Mouse (Mus musculus): Measurements from ENCODE around the gene Acot7. TPM values are rescaled to one million over a fixed set of nuclear protein-coding genes. Genes with fewer than 3 reads are reported as not detected.

The Acot7 gene
- total RNA-seq, 2 experiments from 2014 or later = 308 to 337 TPM

- no peak for DNase-seq (ENCODE audit: low spot score in 2 of 2)
Measured at GRCm38 (mm10) chr4:152173956-152174355, 4.0 kb upstream of the Acot7 start.

GRCm38 (mm10) chr4:152176638-152177037 lies 1.3 kb upstream of the Acot7 start:
- intact Hi-C loops (cut with DNase I) = loop anchor here (2.0 to 10.0 kb wide), 3 partner anchors 108 to 301 kb away; partner anchors contain the start of genes Kcnab2 and Nphp4
- no peak for DNase-seq (ENCODE audit: low spot score in 2 of 2)

More at GRCm38 (mm10) chr4:152173956-152174355, 4.0 kb upstream of the Acot7 start:
- intact Hi-C loops (cut with DNase I) = loop anchor here (1.0 to 10.0 kb wide), 2 partner anchors 38 to 111 kb away; no protein-coding TSS in a partner anchor

- intact Hi-C loops (cut with DNase I) = loop anchor here (2.0 to 10.0 kb wide), 3 partner anchors 108 to 300 kb away; partner anchors contain the start of genes Kcnab2 and Nphp4
- DNase-seq (ENCODE audit: low spot score in 2 of 2) = no peak
Measured at GRCm38 (mm10) chr4:152177174-152177536, 779 bp upstream of the Acot7 start.

GRCm38 (mm10) chr4:152178344-152178864 lies 470 bp downstream of the Acot7 start:
- intact Hi-C loops (cut with DNase I) = loop anchor here (2.0 to 10.0 kb wide), 3 partner anchors 34 to 299 kb away; partner anchors contain the start of genes Kcnab2 and Nphp4
- peak; percentile 48 for DNase-seq (ENCODE audit: low spot score in 2 of 2)

GRCm38 (mm10) chr4:152178916-152179705 lies 1.2 kb downstream of the Acot7 start:
- DNase-seq (ENCODE audit: low spot score in 2 of 2) = no peak
- intact Hi-C loops (cut with DNase I) = loop anchor here (2.0 to 10.0 kb wide), 3 partner anchors 34 to 298 kb away; partner anchors contain the start of genes Kcnab2 and Nphp4

- no peak for DNase-seq (ENCODE audit: low spot score in 2 of 2)
- intact Hi-C loops (cut with DNase I) = loop anchor here (2.0 to 10.0 kb wide), 3 partner anchors 33 to 297 kb away; partner anchors contain the start of genes Kcnab2 and Nphp4
Measured at GRCm38 (mm10) chr4:152179946-152180660, 2.2 kb downstream of the Acot7 start.

GRCm38 (mm10) chr4:152182205-152182604 lies 4.3 kb downstream of the Acot7 start:
- intact Hi-C loops (cut with DNase I) = no loop called here
- no peak for DNase-seq (ENCODE audit: low spot score in 2 of 2)

- DNase-seq (ENCODE audit: low spot score in 2 of 2) = peak in 1 of 2 experiments; percentile 79
- intact Hi-C loops (cut with DNase I) = no loop called here
Measured at GRCm38 (mm10) chr4:152184353-152185035, 6.6 kb downstream of the Acot7 start.

GRCm38 (mm10) chr4:152185137-152185509 lies 7.2 kb downstream of the Acot7 start:
- intact Hi-C loops (cut with DNase I) = no loop called here
- DNase-seq (ENCODE audit: low spot score in 2 of 2) = no peak

GRCm38 (mm10) chr4:152185510-152186204 lies 7.7 kb downstream of the Acot7 start:
- no peak for DNase-seq (ENCODE audit: low spot score in 2 of 2)
- intact Hi-C loops (cut with DNase I) = no loop called here

- intact Hi-C loops (cut with DNase I) = no loop called here
- no peak for DNase-seq (ENCODE audit: low spot score in 2 of 2)
Measured at GRCm38 (mm10) chr4:152186205-152187082, 8.5 kb downstream of the Acot7 start.

- intact Hi-C loops (cut with DNase I) = no loop called here
- DNase-seq (ENCODE audit: low spot score in 2 of 2) = no peak
Measured at GRCm38 (mm10) chr4:152187142-152187541, 9.2 kb downstream of the Acot7 start.

GRCm38 (mm10) chr4:152188651-152189050 lies 10.7 kb downstream of the Acot7 start:
- no peak for DNase-seq (ENCODE audit: low spot score in 2 of 2)
- intact Hi-C loops (cut with DNase I) = no loop called here

GRCm38 (mm10) chr4:152189071-152189470 lies 11.1 kb downstream of the Acot7 start:
- no peak for DNase-seq (ENCODE audit: low spot score in 2 of 2)
- intact Hi-C loops (cut with DNase I) = no loop called here

- intact Hi-C loops (cut with DNase I) = no loop called here
- DNase-seq (ENCODE audit: low spot score in 2 of 2) = no peak
Measured at GRCm38 (mm10) chr4:152189691-152190090, 11.8 kb downstream of the Acot7 start.

GRCm38 (mm10) chr4:152190096-152190653 lies 12.2 kb downstream of the Acot7 start:
- no peak for DNase-seq (ENCODE audit: low spot score in 2 of 2)
- intact Hi-C loops (cut with DNase I) = no loop called here

GRCm38 (mm10) chr4:152190701-152191100 lies 12.8 kb downstream of the Acot7 start:
- DNase-seq (ENCODE audit: low spot score in 2 of 2) = no peak
- intact Hi-C loops (cut with DNase I) = no loop called here

- no peak for DNase-seq (ENCODE audit: low spot score in 2 of 2)
- intact Hi-C loops (cut with DNase I) = no loop called here
Measured at GRCm38 (mm10) chr4:152192569-152192968, 14.6 kb downstream of the Acot7 start.
